Mouse (Mus musculus) heart, embryonic 15.5 days (tissue): Measurements from ENCODE around the gene Tekt4. TPM values are rescaled to one million over a fixed set of nuclear protein-coding genes. Genes with fewer than 3 reads are reported as not detected.

Source experiments
- ATAC-seq: fragments of 200-750 bp; cut with Nextera tagmentation; replicated peaks from 2 replicates; pipeline ENCODE4 v1.8.0; 2017; ENCODE audit warnings: low read depth, moderate TSS enrichment; ENCODE audit not compliant: insufficient number of reproducible peaks, insufficient read depth, low FRiP score
- H3K27ac ChIP-seq: fragments of 300-500 bp; sonication (generic); 2 replicates; pipeline ENCODE4 v1.5.1; 2015; ENCODE audit warnings: mild to moderate bottlenecking, inconsistent platforms
- H3K27me3 ChIP-seq: fragments of 300-500 bp; sonication (generic); 2 replicates; pipeline ENCODE4 v1.6.1; 2015; ENCODE audit warnings: inconsistent platforms
- H3K36me3 ChIP-seq: fragments of 300-500 bp; sonication (generic); 2 replicates; pipeline ENCODE4 v1.6.1; 2015; ENCODE audit warnings: mild to moderate bottlenecking, inconsistent platforms
- H3K4me1 ChIP-seq: fragments of 300-500 bp; sonication (generic); replicated peaks from 2 replicates; pipeline ENCODE4 v1.6.1; 2015; ENCODE audit warnings: inconsistent platforms
- H3K4me2 ChIP-seq: fragments of 300-500 bp; sonication (generic); 2 replicates; pipeline ENCODE4 v1.6.1; 2015; ENCODE audit warnings: inconsistent platforms, mild to moderate bottlenecking, moderate library complexity
- H3K4me3 ChIP-seq: fragments of 300-500 bp; sonication (generic); 2 replicates; pipeline ENCODE4 v1.5.1; 2015; ENCODE audit warnings: mild to moderate bottlenecking, inconsistent platforms
- H3K9ac ChIP-seq: fragments of 300-500 bp; sonication (generic); 2 replicates; pipeline ENCODE4 v1.6.1; 2015; ENCODE audit warnings: mild to moderate bottlenecking, inconsistent platforms
- H3K9me3 ChIP-seq: fragments of 300-500 bp; sonication (generic); replicated peaks from 2 replicates; pipeline ENCODE4 v1.6.1; 2016; ENCODE audit warnings: inconsistent platforms
- WGBS: fragments of 180-500 bp; shearing (Covaris S2); methylation state at CpG from one replicate; pipeline ENCODE4 v1.1.7; 2015; ENCODE audit warnings: mixed read lengths; 5-methylcytosine and 5-hydroxymethylcytosine counted together
- polyA plus RNA-seq: library from polyadenylated mRNA; unstranded; fragments of >200 nt; fragmentation: Nextera tagmentation; extraction: Ambion mirVana; gene quantifications from 2 replicates; pipeline ENCODE4 v1.2.1, GENCODE M21; 2015

The Tekt4 gene
- polyA plus RNA-seq, 1 experiment from 2014 or later: 0.45 TPM

GRCm38 (mm10) chr17:25456540-25456939 is 2.1 kb downstream of the Tekt4 start:
- WGBS: 57% methylated on average over 8 of the region's 8 CpGs
- H3K4me3 ChIP-seq: no peak overlapping the region
- H3K4me2 ChIP-seq: no peak overlapping the region
- H3K36me3 ChIP-seq: no peaks in the 10 kb centered on the region
- H3K9ac ChIP-seq: no peak overlapping the region
- no peak for ATAC-seq
- 0 out of 2 replicates have a peak, but pooled peaks cover 4% of the 10 kb centered on the region for H3K27me3 ChIP-seq
- H3K27ac ChIP-seq: no peak overlapping the region
- peaks cover 3% of the 10 kb centered on the region; the same call in 1 of the 2 replicates for H3K4me1 ChIP-seq
- no peaks in the 10 kb centered on the region for H3K9me3 ChIP-seq

DNA sequence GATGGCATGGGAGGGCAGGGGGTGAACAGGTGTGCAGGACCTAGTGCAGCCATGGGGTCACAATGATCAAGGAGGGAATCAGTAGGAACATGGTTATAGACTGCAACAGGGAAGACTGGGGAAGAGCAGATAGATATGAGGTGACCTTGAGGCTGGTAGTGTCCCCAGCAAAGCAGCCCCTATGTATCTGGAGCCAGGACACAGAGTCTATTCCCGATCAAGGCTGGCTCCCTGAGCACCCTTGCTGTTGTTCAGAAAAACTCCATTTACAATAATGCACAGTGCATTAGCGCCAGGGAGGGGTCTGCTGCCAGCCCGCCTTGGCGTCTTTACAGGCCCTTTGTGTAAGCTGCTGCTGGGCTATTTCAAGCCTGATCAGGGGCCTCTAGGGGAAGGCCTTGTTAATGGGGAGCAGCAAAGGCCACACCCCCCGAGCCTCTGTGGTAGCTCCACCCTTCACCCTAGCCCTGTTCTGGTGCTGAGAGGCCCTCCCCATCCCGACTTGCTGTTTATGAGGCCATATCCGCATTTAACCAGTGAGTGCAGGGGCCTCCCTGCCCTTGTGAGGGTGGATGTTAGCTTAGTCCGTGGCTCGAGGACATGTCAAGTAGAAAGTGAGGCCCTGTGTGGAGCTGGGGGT is 7.9 kb downstream of the Tekt4 start:
- peak; percentile 90 for ATAC-seq
- Histone ChIP-seq H3K27ac (peak overlapping the region; percentile 96), H3K9me3 (no peaks in the 10 kb centered on the region), H3K4me2 (peak overlapping the region; percentile 37; the same call in 1 of the 2 replicates), H3K9ac (peak overlapping the region; percentile 14; the same call in 1 of the 2 replicates), H3K4me3 (peak overlapping the region; percentile 10; the same call in 1 of the 2 replicates), H3K4me1 (peaks cover 39% of the 10 kb centered on the region), H3K36me3 (no peaks in the 10 kb centered on the region), H3K27me3 (no peaks in the 10 kb centered on the region)
- WGBS: 21% methylated on average over 9 of the region's 9 CpGs

- Histone ChIP-seq H3K4me1 (peaks cover 50% of the 10 kb centered on the region), H3K4me3 (no peak overlapping the region), H3K36me3 (no peaks in the 10 kb centered on the region), H3K27ac (peak overlapping the region; percentile 96), H3K27me3 (no peaks in the 10 kb centered on the region), H3K9ac (no peak overlapping the region; the same call in 1 of the 2 replicates), H3K9me3 (no peaks in the 10 kb centered on the region), H3K4me2 (0 out of 2 replicates have a peak overlapping the region, but pooled peaks have one; percentile 37)
- 20% methylated on average over 4 of the region's 4 CpGs for WGBS
- ATAC-seq: peak; percentile 54
These were observed 9.0 kb downstream of the Tekt4 start for GRCm38 (mm10) chr17:25463326-25463945.

GRCm38 (mm10) chr17:25464091-25464490 is 9.7 kb downstream of the Tekt4 start:
- Histone ChIP-seq H3K27me3 (no peaks in the 10 kb centered on the region), H3K4me3 (no peak overlapping the region), H3K4me1 (peaks cover 51% of the 10 kb centered on the region), H3K9ac (no peak overlapping the region), H3K36me3 (no peaks in the 10 kb centered on the region), H3K9me3 (no peaks in the 10 kb centered on the region), H3K27ac (peak overlapping the region; percentile 96), H3K4me2 (no peak overlapping the region)
- WGBS: 56% methylated on average over 4 of the region's 4 CpGs
- ATAC-seq: no peak

DNA sequence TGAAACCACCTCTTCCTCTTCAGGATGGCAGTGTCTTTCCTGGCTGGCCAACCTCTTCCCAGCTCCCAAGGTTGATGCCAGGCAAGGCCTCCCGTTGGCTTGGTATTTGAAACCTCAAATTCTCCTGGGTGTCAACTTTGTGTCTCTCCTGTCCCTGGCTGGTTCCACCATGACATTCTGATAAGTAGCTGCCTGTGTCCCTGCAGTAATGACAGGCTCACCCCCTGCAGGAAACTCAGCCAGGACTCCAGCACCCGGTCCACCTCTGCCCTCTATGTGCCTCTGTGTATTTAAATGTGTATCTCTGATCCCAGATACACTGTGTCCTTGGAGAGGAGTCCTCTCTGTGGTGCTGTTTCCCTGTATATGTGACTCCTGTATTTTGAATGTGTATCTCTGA is 11.8 kb downstream of the Tekt4 start:
- 41% methylated on average over 2 of the region's 2 CpGs for WGBS

DNA sequence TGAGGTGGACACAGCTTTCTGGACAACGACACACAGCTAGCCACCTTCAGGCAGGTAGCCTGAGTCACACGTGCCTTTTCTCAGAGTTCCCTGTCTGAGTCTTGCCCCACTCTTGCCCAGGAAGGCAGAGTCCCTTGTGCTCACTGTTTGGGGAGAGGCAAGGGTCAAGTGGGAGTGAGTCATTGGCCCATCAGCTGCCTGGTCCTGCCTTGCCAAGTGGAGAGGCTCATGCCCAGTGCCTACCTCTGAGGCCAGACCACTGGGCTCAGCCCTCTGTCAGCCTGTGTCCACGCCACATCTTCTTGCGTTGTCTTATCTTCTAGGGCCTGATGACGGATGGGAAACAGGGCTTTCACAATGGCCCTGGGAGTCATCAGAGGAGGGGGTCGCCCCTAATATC is 13.4 kb downstream of the Tekt4 start:
- Histone ChIP-seq H3K4me3 (no peak overlapping the region), H3K27me3 (peaks cover 11% of the 10 kb centered on the region), H3K9me3 (no peaks in the 10 kb centered on the region), H3K9ac (no peak overlapping the region), H3K4me2 (no peak overlapping the region), H3K4me1 (peaks cover 62% of the 10 kb centered on the region), H3K36me3 (no peaks in the 10 kb centered on the region), H3K27ac (peak overlapping the region; percentile 3; the same call in 1 of the 2 replicates)
- 0 out of 2 replicates have a peak, but pooled peaks have one; percentile 8 for ATAC-seq
- WGBS: 21% methylated on average over 6 of the region's 6 CpGs

More for the DNA sequence above, 11.8 kb downstream of the Tekt4 start:
- Histone ChIP-seq H3K4me3 (no peak overlapping the region), H3K27ac (no peak overlapping the region), H3K27me3 (no peaks in the 10 kb centered on the region), H3K4me1 (peaks cover 63% of the 10 kb centered on the region), H3K9ac (no peak overlapping the region), H3K4me2 (no peak overlapping the region), H3K36me3 (no peaks in the 10 kb centered on the region), H3K9me3 (no peaks in the 10 kb centered on the region)
- ATAC-seq: no peak

DNA sequence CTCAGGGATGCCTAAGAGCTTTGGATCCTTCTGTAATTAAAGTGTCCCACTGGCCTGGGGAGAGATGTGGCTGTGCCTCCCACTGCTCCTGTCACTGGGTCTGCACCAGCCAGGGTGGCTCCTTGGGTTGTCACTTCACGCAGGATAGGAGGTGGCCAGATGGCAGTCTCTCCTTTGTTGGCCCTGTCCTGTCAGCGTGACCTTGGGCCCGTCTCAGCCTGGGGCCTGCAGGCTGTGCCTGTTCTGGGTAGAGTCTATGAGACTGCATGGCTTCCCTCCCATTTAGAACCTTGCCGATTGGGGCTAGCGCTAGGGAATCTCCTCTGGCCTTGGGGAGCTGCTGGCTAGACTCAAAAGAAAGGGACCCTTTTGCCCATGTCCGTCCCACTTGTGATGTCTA is 13.9 kb downstream of the Tekt4 start:
- Histone ChIP-seq H3K9ac (no peak overlapping the region), H3K27me3 (peaks cover 17% of the 10 kb centered on the region), H3K4me3 (no peak overlapping the region), H3K9me3 (no peaks in the 10 kb centered on the region), H3K27ac (peak overlapping the region; percentile 3; the same call in 1 of the 2 replicates), H3K36me3 (no peaks in the 10 kb centered on the region), H3K4me1 (peaks cover 57% of the 10 kb centered on the region), H3K4me2 (no peak overlapping the region)
- WGBS: 42% methylated on average over 6 of the region's 6 CpGs
- no peak; the same call in 1 of the 2 replicates for ATAC-seq

DNA sequence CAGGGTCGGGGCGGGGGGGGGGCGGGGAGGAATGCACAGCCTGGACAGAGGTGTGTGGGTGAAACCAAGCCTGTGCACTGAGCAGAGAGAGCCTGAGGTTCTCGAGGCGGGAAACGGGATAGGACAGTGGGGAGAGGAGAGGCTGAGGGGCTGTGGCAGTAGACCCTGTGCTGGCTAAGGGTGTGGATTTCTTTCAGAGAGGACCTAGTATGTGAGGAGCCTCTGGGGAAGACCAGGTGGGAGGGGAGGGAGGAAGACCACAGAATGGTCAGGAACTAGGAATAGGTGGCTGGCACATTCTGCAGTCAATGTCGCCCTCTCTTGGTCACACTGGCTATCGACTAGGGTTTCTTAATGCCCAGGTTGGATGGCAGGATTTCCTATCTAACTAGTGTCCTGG is 15.4 kb downstream of the Tekt4 start:
- ATAC-seq: no peak
- Histone ChIP-seq H3K4me3 (no peak overlapping the region), H3K36me3 (no peaks in the 10 kb centered on the region), H3K9ac (no peak overlapping the region), H3K4me2 (no peak overlapping the region), H3K4me1 (peaks cover 52% of the 10 kb centered on the region), H3K27me3 (peaks cover 26% of the 10 kb centered on the region), H3K27ac (no peak overlapping the region), H3K9me3 (no peaks in the 10 kb centered on the region)
- WGBS: 16% methylated on average over 8 of the region's 8 CpGs

- Histone ChIP-seq H3K36me3 (no peaks in the 10 kb centered on the region), H3K9me3 (no peaks in the 10 kb centered on the region), H3K27ac (no peak overlapping the region), H3K4me2 (peak overlapping the region; percentile 51), H3K4me3 (0 out of 2 replicates have a peak overlapping the region, but pooled peaks have one; percentile 6), H3K9ac (no peak overlapping the region), H3K27me3 (peaks cover 33% of the 10 kb centered on the region), H3K4me1 (peaks cover 52% of the 10 kb centered on the region)
- WGBS: 42% methylated on average over 8 of the region's 8 CpGs
- no peak for ATAC-seq
These were observed 17.0 kb downstream of the Tekt4 start for GRCm38 (mm10) chr17:25471418-25471817.

- peaks cover 33% of the 10 kb centered on the region for H3K27me3 ChIP-seq
- H3K9me3 ChIP-seq: no peaks in the 10 kb centered on the region
- ATAC-seq: no peak
- H3K9ac ChIP-seq: no peak overlapping the region
- 29% methylated on average over 14 of the region's 14 CpGs for WGBS
- peak overlapping the region; percentile 51 for H3K4me2 ChIP-seq
- H3K27ac ChIP-seq: no peak overlapping the region
- H3K36me3 ChIP-seq: no peaks in the 10 kb centered on the region
- peaks cover 51% of the 10 kb centered on the region for H3K4me1 ChIP-seq
- peak overlapping the region; percentile 6; the same call in 1 of the 2 replicates for H3K4me3 ChIP-seq
These were observed 17.6 kb downstream of the Tekt4 start for GRCm38 (mm10) chr17:25472044-25472443.

DNA sequence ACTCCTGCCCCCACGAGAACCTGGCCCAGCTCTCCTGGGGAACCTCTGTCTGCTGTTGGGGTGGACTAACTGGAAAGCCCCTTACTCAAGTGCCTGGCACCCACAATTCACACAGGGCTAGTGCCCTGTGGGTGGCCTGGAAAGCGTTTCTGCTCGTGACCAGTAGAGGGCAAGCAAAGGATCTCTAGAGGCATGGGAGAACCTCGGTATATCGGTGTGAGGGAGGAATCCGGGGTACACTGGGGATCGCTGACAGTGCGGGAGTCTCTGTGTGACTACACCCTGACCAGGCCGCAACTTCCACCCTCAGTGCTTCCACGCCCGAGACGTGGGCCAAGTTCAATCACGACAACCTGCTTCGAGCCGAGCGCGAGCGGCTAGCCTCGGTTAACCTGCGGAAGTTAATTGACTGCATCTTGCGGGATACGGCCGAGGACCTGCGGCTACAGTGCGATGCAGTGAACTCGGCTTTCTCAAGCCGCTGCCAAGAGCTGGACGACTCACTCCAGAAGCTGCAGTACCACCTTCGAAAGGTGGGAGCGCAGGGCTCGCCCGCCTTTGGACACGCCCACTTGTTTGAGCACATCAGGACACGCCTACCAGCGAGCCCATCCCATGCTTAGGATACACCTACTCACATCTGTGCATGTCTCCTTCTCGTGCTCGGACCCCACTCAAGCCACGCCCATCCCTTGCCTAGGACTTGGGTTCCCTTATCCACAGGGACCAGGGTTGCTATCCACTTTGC is 20.1 kb downstream of the Tekt4 start:
- H3K27me3 ChIP-seq: peaks cover 46% of the 10 kb centered on the region
- no peak overlapping the region for H3K27ac ChIP-seq
- peak overlapping the region; percentile 80 for H3K4me2 ChIP-seq
- peak overlapping the region; percentile 31; the same call in 1 of the 2 replicates for H3K9ac ChIP-seq
- H3K9me3 ChIP-seq: no peaks in the 10 kb centered on the region
- WGBS: 2% methylated on average over 38 of the region's 38 CpGs
- no peaks in the 10 kb centered on the region for H3K36me3 ChIP-seq
- H3K4me3 ChIP-seq: peak overlapping the region; percentile 43
- H3K4me1 ChIP-seq: peaks cover 39% of the 10 kb centered on the region
- ATAC-seq: peak; percentile 32; the same call in 1 of the 2 replicates
